Mouse (Mus musculus): Measurements from ENCODE around the gene Tmprss12. TPM values are rescaled to one million over a fixed set of nuclear protein-coding genes. Genes with fewer than 3 reads are reported as not detected.
"Not testable (repeated sequence)": the region's sequence is repeated elsewhere in the genome, so short reads cannot be mapped to it uniquely, and the experiment has no call there.

Gene Tmprss12
- polyA plus RNA-seq, 1 experiment = not detected

- Histone ChIP-seq H3K4me3 (ENCODE audit: insufficient read depth, low read length) (no peak overlapping the region), H3K4me1 (ENCODE audit: control insufficient read depth, insufficient read depth, low read length) (peaks cover 4% of the 10 kb centered on the region), H3K27ac (ENCODE audit: insufficient read depth, low read depth, low read length) (no peak overlapping the region)
- no peak for TF ChIP-seq CTCF (IDR thresholded peaks at IDR 0.05; ENCODE audit: low read depth, low read length)
- TF ChIP-seq POLR2A (IDR thresholded peaks at IDR 0.05; ENCODE audit: borderline replicate concordance, low read depth, low read length) = no peak
Observed at GRCm38 (mm10) chr15:100256386-100256785, 24.3 kb upstream of the Tmprss12 start.

- TF ChIP-seq POLR2A (IDR thresholded peaks at IDR 0.05; ENCODE audit: borderline replicate concordance, low read depth, low read length) (no peak), CTCF (IDR thresholded peaks at IDR 0.05; ENCODE audit: low read depth, low read length) (no peak)
- Histone ChIP-seq H3K4me3 (ENCODE audit: insufficient read depth, low read length) (no peak overlapping the region), H3K27ac (ENCODE audit: insufficient read depth, low read depth, low read length) (no peak overlapping the region), H3K4me1 (ENCODE audit: control insufficient read depth, insufficient read depth, low read length) (no peaks in the 10 kb centered on the region)
Observed at GRCm38 (mm10) chr15:100257305-100257704, 23.3 kb upstream of the Tmprss12 start.

GRCm38 (mm10) chr15:100258646-100259425 is 21.8 kb upstream of the Tmprss12 start:
- Histone ChIP-seq H3K27ac (ENCODE audit: insufficient read depth, low read depth, low read length) (no peak overlapping the region), H3K4me1 (ENCODE audit: control insufficient read depth, insufficient read depth, low read length) (no peaks in the 10 kb centered on the region), H3K4me3 (ENCODE audit: insufficient read depth, low read length) (no peak overlapping the region)
- TF ChIP-seq CTCF (IDR thresholded peaks at IDR 0.05; ENCODE audit: low read depth, low read length) = no peak

- H3K4me3 ChIP-seq (ENCODE audit: insufficient read depth, low read length); H3K27ac ChIP-seq (ENCODE audit: insufficient read depth, low read depth, low read length); H3K4me1 ChIP-seq (ENCODE audit: control insufficient read depth, insufficient read depth, low read length): not testable (repeated sequence)
Observed at GRCm38 (mm10) chr15:100260351-100260750, 20.3 kb upstream of the Tmprss12 start.

- TF ChIP-seq POLR2A (IDR thresholded peaks at IDR 0.05; ENCODE audit: borderline replicate concordance, low read depth, low read length) = no peak
- no peak for TF ChIP-seq CTCF (IDR thresholded peaks at IDR 0.05; ENCODE audit: low read depth, low read length)
- no peak overlapping the region for H3K27ac ChIP-seq (ENCODE audit: insufficient read depth, low read depth, low read length)
- no peak overlapping the region for H3K4me3 ChIP-seq (ENCODE audit: insufficient read depth, low read length)
- H3K4me1 ChIP-seq (ENCODE audit: control insufficient read depth, insufficient read depth, low read length) = no peaks in the 10 kb centered on the region
Observed at GRCm38 (mm10) chr15:100263246-100263905, 17.3 kb upstream of the Tmprss12 start.

GRCm38 (mm10) chr15:100265586-100266325 is 14.9 kb upstream of the Tmprss12 start:
- H3K27ac ChIP-seq (ENCODE audit: insufficient read depth, low read depth, low read length) = no peak overlapping the region
- TF ChIP-seq CTCF (IDR thresholded peaks at IDR 0.05; ENCODE audit: low read depth, low read length) (no peak), POLR2A (IDR thresholded peaks at IDR 0.05; ENCODE audit: borderline replicate concordance, low read depth, low read length) (no peak)
- no peaks in the 10 kb centered on the region for H3K4me1 ChIP-seq (ENCODE audit: control insufficient read depth, insufficient read depth, low read length)
- no peak overlapping the region for H3K4me3 ChIP-seq (ENCODE audit: insufficient read depth, low read length)

- TF ChIP-seq POLR2A (IDR thresholded peaks at IDR 0.05; ENCODE audit: borderline replicate concordance, low read depth, low read length) (no peak), CTCF (IDR thresholded peaks at IDR 0.05; ENCODE audit: low read depth, low read length) (no peak)
- H3K4me1 ChIP-seq (ENCODE audit: control insufficient read depth, insufficient read depth, low read length) = no peaks in the 10 kb centered on the region
Observed at GRCm38 (mm10) chr15:100268916-100269315, 11.7 kb upstream of the Tmprss12 start.

GRCm38 (mm10) chr15:100269776-100270175 is 10.9 kb upstream of the Tmprss12 start:
- no peaks in the 10 kb centered on the region for H3K4me1 ChIP-seq (ENCODE audit: control insufficient read depth, insufficient read depth, low read length)
- TF ChIP-seq POLR2A (IDR thresholded peaks at IDR 0.05; ENCODE audit: borderline replicate concordance, low read depth, low read length) (no peak), CTCF (IDR thresholded peaks at IDR 0.05; ENCODE audit: low read depth, low read length) (no peak)
- H3K4me3 ChIP-seq (ENCODE audit: insufficient read depth, low read length) = no peak overlapping the region
- no peak overlapping the region for H3K27ac ChIP-seq (ENCODE audit: insufficient read depth, low read depth, low read length)

More at GRCm38 (mm10) chr15:100268916-100269315, 11.7 kb upstream of the Tmprss12 start:
- H3K4me3 ChIP-seq (ENCODE audit: insufficient read depth, low read length) = no peak overlapping the region
- no peak overlapping the region for H3K27ac ChIP-seq (ENCODE audit: insufficient read depth, low read depth, low read length)

- H3K27ac ChIP-seq (ENCODE audit: insufficient read depth, low read depth, low read length); H3K4me1 ChIP-seq (ENCODE audit: control insufficient read depth, insufficient read depth, low read length); H3K4me3 ChIP-seq (ENCODE audit: insufficient read depth, low read length): not testable (repeated sequence)
Observed at GRCm38 (mm10) chr15:100270609-100271008, 10.0 kb upstream of the Tmprss12 start.

GRCm38 (mm10) chr15:100271411-100271810 is 9.2 kb upstream of the Tmprss12 start:
- H3K4me1 ChIP-seq (ENCODE audit: control insufficient read depth, insufficient read depth, low read length) = no peaks in the 10 kb centered on the region
- H3K4me3 ChIP-seq (ENCODE audit: insufficient read depth, low read length) = no peak overlapping the region
- H3K27ac ChIP-seq (ENCODE audit: insufficient read depth, low read depth, low read length) = no peak overlapping the region
- no peak for TF ChIP-seq POLR2A (IDR thresholded peaks at IDR 0.05; ENCODE audit: borderline replicate concordance, low read depth, low read length)
- TF ChIP-seq CTCF (IDR thresholded peaks at IDR 0.05; ENCODE audit: low read depth, low read length) = no peak

- not testable (repeated sequence) for H3K4me1 ChIP-seq (ENCODE audit: control insufficient read depth, insufficient read depth, low read length); H3K27ac ChIP-seq (ENCODE audit: insufficient read depth, low read depth, low read length); H3K4me3 ChIP-seq (ENCODE audit: insufficient read depth, low read length)
Observed at GRCm38 (mm10) chr15:100273791-100274308, 6.8 kb upstream of the Tmprss12 start.

Measured in bone marrow macrophage, adult 2 months (primary cell).